Mouse (Mus musculus) embryo, embryonic 10 days (tissue): ENCODE measurements around the gene Hrct1.

Experiments used
- DNase-seq: peaks from one replicate; pipeline ENCODE4 v3.0.0-alpha.2; 2015; ENCODE audit warnings: low spot score

Gene Hrct1

DNA sequence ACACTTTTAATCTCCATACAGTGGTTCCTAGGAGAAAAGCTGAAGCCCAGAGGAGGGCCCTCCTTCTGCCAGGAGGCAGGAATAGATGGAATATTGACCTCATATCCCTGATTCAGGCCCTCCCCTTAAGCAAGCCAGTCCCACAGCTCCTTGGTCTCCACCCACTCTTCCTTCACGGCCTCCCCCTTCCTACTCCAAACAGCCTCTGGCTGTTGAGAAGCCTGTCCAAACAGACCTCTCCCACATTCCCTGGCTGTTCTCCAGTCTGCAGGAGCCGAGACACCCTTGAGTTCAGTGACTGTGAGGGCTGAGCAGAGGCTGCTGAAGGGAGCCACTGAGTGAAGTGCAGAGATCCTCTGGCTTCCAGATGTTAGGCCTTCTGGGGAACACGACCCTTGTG lies at the start of gene Hrct1:
Gene Hrct1, plus strand, starts transcription at position 194 of the 400 bp plus-strand sequence.
- no peak for DNase-seq

DNA sequence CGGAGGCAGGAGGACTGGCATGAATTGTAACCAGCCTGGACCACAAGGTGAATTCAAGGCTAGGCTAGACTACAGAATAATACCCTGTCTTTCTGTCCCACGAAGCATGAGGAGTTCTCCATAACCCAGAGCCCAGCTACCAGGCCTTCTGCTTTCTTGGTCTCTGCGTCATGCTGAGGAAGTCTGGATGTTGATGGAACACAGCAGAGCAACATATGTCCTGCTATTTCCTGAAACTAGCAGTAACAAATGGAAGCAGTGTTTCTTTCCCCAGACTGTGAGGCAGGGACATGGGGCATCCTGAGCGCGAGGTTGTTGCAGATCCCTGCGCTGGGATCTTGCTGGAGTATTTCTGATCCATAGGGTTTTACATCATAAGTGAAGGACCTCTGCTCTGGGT lies 48.4 kb upstream of the Hrct1 start:
- no peak for DNase-seq

- no peak for DNase-seq
These were observed 47.5 kb upstream of the Hrct1 start for GRCm38 (mm10) chr4:43679416-43680043.

DNA sequence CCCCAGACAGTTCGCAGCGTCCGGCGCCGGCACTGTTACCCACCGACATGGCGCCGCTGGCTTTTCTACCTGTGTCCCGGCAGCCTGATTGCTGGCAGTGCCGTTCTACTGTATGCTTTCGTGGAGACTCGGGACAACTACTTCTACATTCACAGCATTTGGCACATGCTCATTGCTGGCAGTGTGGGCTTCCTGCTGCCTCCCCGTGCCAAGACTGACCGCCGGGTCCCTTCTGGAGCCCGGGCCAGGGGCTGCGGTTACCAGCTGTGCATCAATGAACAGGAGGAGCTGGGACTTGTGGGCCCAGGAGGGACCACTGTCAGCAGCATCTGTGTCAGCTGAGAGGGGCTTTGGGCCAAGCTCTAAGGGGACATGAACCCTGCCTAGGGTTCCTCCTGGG lies 37.0 kb upstream of the Hrct1 start:
- DNase-seq = no peak

- DNase-seq = no peak
These were observed 36.0 kb upstream of the Hrct1 start for GRCm38 (mm10) chr4:43691026-43691425.

DNA sequence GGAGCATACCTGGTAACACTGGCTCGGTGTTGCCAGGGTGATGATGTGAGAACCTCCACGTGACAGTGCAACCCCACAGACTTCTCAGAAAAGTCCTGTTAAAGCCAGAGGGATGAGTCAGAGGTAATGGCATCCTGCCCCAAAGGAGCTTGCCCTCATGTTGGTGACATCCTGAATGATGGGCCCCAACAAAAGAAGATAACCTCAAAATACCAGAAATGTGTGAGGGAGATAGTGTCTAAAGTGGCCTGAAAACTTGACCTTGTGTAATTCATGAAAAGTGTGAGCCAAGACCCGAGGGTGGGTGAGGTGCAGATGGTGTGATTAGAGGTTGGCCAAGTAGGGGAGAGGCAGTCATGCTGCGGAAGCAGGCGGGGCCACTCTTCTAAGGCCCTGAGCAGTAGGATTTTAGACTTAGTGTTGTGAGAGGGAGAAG lies 33.2 kb upstream of the Hrct1 start:
- DNase-seq = no peak

DNA sequence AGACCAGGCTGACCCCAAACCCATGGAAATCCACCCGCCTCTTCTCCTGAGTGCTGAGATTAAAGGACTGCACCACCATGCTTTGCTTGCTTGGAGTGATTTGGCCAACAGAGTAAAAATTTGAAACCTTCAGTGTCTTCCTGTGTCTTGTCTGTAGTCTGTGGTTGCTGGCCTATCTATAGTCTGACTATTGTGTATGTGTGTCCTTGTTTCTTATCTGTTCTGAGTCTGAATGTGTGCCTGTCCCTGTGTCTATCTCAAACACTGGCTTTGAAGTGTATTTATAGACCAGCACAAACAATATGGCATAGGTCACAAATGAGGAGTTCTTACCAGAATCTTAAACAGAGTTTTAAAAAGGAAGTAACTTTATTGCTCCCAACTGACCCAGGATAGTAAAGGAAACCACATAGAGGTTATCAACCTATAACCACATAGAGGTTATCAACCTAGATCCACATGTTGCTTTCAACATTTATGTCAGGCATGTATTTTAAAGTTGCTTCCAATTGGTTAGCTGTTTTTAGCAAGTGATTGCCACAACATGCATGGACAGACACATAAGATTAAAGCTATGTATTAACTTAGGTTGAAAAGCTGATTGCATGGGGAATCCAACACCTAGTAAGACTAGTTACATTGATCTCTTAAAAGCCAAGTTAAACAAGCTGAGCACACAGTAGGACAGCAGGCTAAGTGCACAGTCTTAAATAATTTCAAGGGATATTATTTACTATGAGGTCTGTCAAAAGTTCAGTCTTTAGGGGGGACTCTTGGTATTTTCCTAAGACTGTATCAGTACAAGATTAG lies 32.3 kb upstream of the Hrct1 start:
- DNase-seq = no peak

DNA sequence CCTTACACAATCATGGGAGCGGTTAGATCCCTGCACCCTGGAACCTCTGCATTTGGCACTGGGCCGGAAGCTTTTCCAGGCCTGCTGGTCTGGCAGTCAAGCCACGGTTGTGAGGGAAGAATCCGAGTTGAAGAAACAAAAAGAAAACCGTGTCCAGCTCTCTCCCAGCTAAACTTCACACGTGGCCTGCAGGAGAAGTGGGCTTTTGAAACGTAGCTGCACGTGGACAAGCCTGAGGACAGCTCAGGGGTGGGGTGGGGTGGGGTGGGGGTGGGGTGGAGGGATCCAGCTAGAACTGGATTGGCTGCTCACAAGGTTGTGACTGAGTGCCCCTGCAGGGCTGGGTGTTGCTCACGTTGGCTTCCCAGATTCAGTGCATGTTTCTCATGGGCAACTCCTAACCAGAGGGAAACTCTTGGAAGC lies 31.7 kb upstream of the Hrct1 start:
- no peak for DNase-seq

GRCm38 (mm10) chr4:43696561-43696960 lies 30.4 kb upstream of the Hrct1 start:
- no peak for DNase-seq

GRCm38 (mm10) chr4:43700707-43701106 lies 26.3 kb upstream of the Hrct1 start, which contains the start of gene Olfr70:
TSS of gene Olfr70 (minus strand) at chr4:43700807.
- DNase-seq = no peak

DNA sequence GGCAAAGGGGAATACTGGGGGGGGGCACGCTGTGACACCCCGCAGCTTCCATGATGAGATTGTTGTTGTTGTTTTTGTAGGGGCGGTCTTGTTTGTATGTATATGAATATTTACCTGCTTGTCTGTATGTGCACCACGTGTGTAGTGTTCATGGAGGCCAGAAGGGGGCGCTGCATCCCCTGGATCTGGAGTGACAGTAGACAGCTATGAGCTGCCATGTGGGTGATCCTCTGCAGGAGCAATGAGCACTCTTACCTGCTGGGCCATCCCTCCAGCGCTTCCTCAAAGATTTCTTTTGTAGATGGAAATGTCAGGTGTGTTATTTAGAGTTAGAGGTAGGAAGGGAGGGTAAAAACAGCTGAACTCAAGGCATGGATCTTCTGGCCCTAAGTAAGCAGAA lies 23.5 kb upstream of the Hrct1 start:
- DNase-seq = no peak

- DNase-seq = no peak
These were observed 23.1 kb upstream of the Hrct1 start for GRCm38 (mm10) chr4:43703851-43704250.

DNA sequence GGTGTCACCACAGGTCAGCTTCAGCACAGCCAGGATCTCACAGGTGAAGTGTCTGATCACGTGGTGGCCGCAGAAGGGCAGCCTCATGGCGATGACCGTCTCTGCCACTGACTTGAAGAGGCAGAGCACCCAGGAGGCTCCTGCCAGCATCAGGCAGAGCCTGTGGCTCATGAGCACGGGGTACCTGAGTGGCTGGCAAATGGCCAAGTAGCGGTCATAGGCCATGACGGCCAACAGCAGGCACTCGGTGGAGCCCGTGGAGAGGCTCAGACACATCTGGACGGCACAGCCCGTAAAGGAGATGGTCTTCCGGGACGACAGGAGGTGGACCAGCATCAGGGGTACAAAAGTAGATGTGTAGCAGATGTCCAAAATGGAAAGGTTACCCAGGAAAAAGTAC lies 21.0 kb upstream of the Hrct1 start:
- no peak for DNase-seq

GRCm38 (mm10) chr4:43709869-43710268 lies 17.1 kb upstream of the Hrct1 start, which contains the start of gene Olfr71:
TSS of gene Olfr71 (minus strand) at chr4:43710255.
- DNase-seq = no peak

DNA sequence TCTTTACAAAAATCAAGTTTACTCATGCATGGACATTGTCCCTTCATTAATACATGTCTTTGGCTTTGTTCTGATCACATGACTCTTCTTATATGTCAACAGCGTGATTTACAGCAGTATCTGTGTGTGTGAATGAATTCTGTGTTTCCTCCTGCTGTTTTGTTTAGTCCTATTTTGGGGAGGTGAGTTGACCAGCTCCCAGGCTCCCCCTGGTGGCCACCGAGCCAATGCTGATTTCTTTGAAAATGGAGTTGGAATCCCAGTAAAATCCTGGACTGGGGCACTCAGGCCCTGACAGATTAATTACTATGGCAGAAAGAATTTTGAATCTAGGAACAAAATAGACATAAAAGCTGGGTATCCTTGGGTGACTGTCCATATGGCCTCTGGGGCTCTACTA lies 15.2 kb upstream of the Hrct1 start:
- peak; percentile 76 for DNase-seq

DNA sequence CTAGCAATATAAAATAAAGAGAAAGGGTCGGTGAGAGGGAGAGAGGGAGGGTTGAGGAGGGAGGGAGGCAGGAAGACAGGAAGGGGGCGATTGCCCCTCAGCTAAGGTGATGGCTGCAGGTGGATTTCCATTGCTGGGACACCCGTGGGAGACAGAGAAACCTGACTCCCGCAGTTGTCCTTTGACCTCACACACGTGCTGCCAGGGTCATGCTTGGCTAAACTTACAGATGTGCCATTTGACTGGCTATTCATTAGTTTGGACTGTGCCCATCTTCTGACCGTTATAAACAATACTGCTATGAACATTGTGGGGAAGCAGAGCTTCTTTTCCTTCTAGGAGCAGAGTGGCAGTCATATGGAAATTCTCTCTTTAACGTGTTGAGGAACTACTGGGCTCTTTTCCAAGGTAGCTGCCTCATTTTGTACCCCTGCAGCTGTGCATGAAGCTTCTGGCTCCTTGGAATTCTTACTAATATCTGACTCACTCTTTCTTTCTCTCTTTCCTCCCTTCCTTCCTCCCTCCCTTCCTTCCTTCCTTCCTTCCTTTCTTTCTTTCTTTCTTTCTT lies 13.3 kb upstream of the Hrct1 start:
- no peak for DNase-seq

GRCm38 (mm10) chr4:43720491-43721228 lies 6.3 kb upstream of the Hrct1 start:
- DNase-seq = no peak

DNA sequence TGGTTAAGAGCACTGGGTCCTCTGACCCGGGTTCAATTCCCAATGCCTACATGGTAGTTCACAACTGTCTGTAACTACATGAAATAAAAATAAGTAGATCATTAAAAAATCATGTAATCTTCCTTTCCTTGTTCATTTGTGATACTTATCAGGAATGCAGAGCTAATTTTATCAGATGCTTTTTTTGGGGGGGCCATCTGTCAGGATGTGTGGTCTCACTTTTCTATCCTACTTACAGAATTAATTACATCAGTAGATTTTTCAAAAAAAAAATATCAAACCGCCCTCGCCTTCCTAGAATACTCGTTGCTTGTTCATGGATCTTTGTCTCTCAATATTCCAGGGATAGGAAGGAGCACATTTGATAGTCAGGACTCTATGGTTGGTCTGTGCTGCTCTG lies 4.8 kb upstream of the Hrct1 start:
- DNase-seq = no peak

- DNase-seq = peak; percentile 73
These were observed 2.2 kb upstream of the Hrct1 start for GRCm38 (mm10) chr4:43724764-43725163.

DNA sequence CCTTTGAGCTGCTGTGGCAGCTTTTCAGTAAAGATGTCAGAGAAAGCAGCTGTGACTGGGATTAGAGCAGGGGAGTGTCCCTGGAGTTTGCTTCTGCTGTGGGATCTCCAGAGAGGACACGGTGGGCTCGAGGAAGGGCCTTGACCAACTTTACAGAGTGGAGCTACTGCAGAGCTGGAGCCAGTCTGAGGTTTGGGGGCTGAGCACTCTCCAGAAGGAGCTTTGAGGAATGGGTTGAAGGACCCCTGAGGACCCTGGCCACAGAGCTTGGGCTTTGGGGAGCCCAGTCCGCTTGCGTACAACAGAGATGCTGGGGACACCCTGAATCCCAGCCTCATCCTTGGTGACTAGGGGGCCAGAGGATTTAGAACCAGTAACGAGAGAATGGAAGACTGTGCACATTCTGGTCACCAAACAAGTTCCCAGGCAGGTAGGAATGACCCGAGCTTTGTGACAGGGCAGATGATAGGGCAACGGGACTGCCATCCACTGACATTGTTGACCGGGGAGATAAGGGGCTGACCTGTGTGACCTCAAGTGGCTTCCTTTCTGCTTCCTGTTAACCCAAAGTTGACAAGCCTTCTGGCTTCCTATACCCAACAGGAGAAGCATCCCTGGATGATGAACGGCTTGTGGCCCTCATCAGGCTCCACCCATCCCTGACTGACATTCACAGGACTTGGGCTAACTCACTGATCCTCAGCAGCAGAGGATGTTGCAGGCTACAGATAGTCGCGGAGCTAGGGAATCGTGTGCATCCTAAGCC lies 577 bp upstream of the Hrct1 start:
- DNase-seq = no peak

DNA sequence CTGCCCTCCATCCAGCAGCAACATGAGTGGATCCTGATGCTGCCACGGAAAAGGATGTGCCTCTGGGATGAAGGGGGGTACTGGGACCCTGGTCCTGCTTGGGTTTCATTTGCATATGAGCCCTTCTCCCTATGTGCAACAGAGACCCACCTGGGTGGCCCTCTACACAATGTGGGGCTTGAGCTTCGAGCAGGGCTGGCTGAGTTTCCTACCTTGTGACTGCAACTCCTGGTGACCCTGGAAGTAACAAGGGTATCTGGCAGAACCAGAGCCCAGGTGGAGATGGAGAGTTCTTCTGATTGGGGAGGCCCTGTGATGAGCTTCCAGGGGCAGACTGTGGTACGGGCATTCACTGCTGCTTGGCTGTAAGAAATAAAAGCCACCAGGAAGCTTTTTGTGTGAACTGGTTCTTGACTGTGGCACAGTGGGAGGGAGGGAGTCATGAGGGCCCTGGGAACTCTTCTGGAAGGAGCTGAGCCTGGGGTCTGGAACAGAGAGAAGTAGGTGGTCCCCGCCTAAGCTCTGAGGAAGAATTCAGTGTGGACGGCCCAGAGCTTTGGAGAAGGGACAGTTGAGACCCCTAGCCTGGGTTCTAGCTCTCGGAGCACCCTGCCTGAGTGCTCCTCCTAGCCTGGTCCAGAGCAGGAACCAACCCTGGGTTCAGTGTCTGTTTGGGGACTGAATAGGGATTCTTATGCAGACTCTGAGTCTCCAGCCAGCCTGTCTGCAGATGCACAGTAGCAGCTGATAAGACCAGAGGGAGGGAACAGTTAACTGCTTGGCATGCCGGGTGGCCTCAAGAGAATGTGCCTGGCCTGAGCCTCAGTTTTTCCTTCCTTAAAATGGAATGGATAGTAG lies 959 bp downstream of the Hrct1 start:
- no peak for DNase-seq
